Mouse (Mus musculus) urinary bladder, postnatal 10 days (tissue): ENCODE measurements around the gene Rbfox2.

Source experiments
- DNase-seq: peaks from one replicate; pipeline ENCODE4 v3.0.0; 2022; ENCODE audit warnings: low spot score

Gene Rbfox2

DNA sequence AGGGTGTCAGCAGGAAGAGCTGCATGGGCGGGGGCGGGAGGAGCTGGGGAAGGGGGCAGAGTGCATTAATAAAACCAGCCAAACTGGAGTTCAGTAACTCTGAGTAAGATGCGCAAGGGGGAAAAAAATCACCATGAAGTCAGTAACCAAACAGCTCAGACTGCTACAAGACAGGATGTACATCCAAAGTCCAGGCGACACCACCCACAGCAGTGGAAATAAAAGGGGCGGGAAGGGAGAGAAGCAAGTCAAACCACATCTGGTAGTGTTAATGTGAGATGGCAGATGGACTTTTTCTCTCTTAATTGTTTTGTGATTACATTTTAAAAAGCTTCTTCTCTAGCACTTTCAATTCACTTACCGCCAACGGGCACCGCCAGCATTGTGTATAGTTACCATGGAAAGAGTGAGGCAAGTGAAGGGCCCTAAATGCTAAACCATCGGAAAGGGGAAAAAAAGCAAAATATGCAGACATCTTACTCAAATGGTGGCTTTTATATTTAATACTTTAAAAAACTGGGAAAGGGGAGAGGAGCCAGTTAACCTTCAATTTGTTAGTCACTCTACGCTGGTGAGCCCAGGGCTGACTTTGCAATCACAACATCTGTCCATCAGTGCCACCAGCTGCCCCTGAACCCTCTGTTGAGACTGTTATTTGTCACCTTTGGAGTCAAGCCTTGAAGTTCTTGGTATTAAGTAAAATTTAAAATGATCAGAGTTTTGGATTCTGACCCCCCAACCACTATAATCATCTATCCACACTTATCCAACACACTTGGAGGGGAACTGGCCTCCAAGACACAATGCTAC, 202.2 kb downstream of the Rbfox2 start:
- DNase-seq = no peak

- no peak for DNase-seq
Measured at GRCm38 (mm10) chr15:77102685-77103084, 204.1 kb downstream of the Rbfox2 start.

DNA sequence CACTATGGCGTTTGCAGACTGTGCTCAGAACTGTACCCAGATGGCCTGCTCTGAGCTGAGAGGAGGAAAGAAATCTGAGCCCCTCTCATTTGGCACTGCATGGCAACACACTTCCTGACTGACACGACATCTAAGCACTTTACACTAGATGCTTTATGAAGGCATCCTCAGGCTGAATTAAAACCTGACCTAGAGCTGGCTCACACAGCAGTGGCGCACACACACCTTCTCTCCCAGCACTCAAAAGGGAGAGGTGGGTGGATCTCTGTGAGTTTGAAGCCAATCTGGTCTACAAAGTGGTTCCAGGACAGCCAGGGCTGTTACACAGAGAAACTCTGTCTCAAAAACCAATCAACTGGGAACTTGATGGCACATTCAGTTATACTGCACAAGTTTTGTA, 207.0 kb downstream of the Rbfox2 start:
- DNase-seq = no peak

DNA sequence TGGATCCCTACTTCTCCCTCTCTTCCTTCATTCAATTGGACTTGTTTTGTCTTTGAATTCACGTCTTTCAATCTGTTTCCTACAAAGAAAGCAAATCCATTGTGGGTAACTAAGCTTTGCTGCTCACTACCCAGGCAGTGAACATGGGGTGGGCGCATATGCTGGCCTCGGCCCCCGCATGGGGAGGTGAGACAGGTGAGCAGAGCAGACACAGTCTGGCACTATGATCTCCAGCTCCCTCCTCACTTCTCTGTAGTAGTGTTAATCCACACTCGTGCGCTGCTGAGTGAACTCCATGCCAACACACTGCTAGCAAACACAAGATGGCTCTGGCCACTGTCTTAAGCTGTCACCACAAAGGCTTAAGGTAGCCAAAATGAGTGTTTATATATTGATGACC, 209.4 kb downstream of the Rbfox2 start:
- no peak for DNase-seq

GRCm38 (mm10) chr15:77095216-77095615, 211.6 kb downstream of the Rbfox2 start:
- DNase-seq = no peak

- no peak for DNase-seq
Measured at GRCm38 (mm10) chr15:77094431-77094830, 212.4 kb downstream of the Rbfox2 start.

- no peak for DNase-seq
Measured at GRCm38 (mm10) chr15:77091394-77091793, 215.4 kb downstream of the Rbfox2 start.

DNA sequence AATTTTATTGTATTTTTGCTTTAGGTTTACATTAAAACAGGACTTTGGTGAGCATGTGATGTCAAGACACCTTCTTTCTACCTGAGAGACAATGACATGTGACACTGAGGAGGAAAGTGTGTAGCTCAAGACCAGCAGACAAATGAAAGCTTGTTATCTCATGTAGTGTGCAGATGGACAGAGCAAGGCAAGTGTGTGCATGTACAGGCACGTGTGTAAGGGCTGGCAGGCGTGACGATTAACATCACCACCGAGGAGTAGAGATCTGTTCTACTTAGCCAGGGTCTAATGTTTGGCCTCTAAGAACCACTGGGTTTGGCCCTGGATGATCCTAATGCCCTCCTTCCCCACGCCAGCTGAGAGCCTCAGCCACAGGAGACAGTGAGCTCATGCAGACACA, 216.3 kb downstream of the Rbfox2 start:
- DNase-seq = no peak

DNA sequence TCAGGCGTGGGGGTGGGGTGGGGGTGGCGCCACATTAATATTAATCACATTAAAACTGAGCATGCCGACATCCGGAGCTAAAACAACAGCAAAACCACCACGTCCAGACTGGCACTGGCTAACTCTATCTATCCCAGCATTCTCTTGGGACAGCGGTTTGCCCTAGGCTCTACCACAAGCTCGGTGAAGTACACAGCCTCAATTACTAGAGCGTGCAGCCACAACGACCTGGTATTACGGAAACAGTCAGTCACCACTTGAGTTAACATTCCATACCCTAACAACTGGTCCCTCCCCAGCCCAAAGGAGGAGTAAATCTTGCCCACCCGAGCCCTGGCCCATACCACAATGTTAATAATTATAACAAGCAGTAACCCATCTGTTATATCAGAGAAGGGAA, 217.6 kb downstream of the Rbfox2 start:
- DNase-seq = no peak

- no peak for DNase-seq
Measured at GRCm38 (mm10) chr15:77086488-77086887, 220.3 kb downstream of the Rbfox2 start.

DNA sequence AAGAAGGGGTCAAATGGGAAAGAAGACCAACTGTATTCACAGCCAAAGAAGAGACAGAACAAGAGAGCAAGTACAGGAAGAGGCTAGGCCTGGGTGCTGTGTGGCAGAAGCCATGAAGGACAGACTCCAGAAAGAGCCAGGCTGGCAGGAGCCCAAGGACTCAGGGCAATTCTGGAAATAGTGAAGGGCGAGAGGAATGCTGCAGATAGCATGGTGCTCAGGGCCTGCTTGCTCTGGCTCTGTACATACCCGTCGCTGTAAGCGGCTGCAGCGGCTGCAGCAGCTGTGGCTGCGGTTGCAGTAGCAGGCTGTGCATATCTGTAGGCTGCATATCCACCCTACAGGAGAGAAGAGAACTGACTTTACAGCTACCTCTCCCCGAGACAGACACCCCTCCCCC, 221.0 kb downstream of the Rbfox2 start:
- no peak for DNase-seq

GRCm38 (mm10) chr15:77081454-77081853, 225.3 kb downstream of the Rbfox2 start:
- DNase-seq = no peak

- no peak for DNase-seq
Measured at GRCm38 (mm10) chr15:77080684-77081254, 226.0 kb downstream of the Rbfox2 start.

GRCm38 (mm10) chr15:77079890-77080361, 226.9 kb downstream of the Rbfox2 start:
- no peak for DNase-seq

GRCm38 (mm10) chr15:77079256-77079822, 227.5 kb downstream of the Rbfox2 start:
- DNase-seq = no peak

DNA sequence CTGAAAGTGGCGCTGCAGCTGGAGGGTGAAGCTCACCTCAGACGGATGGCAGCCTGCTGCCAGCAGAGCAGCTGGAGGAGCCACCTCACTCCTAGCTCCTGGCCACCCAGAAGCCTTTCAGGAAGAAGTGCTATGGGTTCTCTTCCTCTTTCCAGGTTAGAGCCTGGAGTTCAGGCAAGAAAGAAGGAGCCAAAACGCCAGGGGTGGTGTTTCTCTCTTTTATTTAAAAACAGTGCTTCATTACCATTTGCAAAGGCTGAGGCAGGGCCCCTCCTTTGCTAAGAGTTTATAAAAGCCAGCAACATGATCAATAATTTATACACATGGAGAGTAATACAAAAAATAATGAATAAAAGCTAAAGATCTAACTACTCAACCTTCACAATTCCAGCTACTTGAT, 228.0 kb downstream of the Rbfox2 start:
- DNase-seq = no peak

DNA sequence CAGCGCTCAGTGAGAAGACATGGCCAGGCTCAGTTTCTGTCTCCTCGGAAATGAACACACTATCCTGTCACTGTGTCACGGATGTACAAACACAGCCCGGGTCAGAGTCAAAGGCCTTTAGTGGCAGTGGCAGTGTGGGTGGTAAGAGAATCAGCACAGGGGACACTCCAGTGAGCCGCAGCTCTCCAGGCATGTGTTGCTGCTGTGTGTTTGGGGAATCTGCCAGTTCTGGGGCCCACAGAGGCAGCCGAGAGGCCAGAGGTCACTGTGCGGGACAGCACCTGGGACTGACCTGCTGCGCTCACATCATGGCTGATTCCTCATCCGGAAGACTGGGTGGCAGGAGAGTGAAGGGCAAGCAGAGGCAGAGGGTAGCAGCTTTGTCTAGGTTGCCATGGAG, 228.9 kb downstream of the Rbfox2 start:
- DNase-seq = no peak

DNA sequence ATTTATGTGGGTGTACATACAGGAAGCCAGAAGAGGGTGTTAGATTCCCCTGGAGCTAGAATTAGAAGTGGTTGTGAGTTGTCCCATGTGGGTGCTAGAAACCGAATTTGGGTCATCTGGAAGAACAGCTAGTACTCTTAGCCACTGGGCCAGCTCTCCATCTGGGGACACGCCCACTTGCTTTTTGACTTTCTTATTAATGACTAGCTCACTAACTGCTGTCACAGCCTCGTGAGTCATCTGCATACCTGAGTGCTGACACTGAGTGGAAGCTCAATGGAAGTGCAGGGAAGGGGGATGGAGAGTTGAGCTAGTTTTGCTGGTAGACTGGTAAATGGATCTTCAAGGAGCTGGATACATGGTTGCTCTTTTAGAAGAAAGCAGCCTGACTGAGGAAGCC, 230.3 kb downstream of the Rbfox2 start:
- no peak for DNase-seq

DNA sequence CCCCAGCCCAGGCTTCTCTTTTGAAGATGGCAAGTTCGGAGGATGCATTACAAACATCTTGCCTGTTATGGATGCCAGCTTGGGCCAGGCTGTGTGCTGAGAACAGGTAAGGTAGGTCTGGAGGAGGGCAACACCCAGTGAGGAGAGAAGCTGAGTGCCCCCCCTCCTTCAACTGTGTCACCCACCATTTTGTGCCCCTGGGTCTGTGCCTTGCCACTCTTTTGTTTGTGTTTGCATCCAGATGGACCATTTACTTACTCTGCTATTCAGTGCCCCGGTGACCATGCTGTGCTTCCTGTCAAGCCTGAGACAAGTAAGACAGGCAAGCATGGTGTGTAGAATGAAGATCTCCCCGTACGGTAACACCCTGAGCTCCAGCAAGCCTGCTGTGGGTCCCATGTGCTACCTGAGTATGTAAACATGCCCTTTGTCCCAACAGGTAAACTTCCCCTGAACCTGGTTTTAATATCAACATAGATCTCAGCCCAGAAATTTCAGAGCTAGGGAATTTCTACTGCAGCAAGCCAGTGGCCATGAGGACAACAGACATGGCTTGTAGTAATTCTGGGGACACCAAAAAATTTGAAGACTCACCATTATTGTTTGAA, 234.1 kb downstream of the Rbfox2 start:
- DNase-seq = no peak

DNA sequence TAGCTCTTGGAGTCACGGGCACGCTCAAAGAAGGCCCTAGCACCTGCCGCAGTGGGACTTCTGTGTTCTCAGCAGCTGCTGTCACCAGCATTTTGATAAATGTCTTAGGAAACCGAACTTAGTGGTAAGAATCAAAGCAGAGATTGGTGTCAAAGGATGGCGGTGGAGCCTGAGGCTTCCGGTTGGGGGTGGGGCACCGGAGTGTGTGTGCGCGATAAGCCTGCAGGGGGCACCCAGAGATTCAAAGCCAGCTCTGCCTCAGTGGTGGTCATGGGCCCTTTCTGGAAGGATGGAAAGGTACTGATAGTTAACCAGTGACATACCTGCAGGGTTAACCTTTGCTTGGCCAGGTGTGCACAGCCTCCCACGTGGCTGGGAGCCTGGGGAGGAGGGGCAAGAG, 235.3 kb downstream of the Rbfox2 start:
- no peak for DNase-seq

GRCm38 (mm10) chr15:77070745-77071268, 236.0 kb downstream of the Rbfox2 start:
- no peak for DNase-seq

- no peak for DNase-seq
Measured at GRCm38 (mm10) chr15:77069019-77069418, 237.8 kb downstream of the Rbfox2 start.

- no peak for DNase-seq
Measured at GRCm38 (mm10) chr15:77068439-77068861, 238.4 kb downstream of the Rbfox2 start.
